Mouse (Mus musculus) liver, embryonic 18 days (tissue): ENCODE measurements around the gene Trim33. TPM values are rescaled to one million over a fixed set of nuclear protein-coding genes. Genes with fewer than 3 reads are reported as not detected.

Experiments used
- polyA plus RNA-seq: library from polyadenylated mRNA; depleted of rRNA; stranded (reverse); fragments of >200 nt; gene quantifications from 2 replicates; pipeline ENCODE4 v1.2.3, GENCODE M21; 2012; rRNA removed

Trim33 gene
- polyA plus RNA-seq, result 4.8 TPM in 2 replicates

DNA sequence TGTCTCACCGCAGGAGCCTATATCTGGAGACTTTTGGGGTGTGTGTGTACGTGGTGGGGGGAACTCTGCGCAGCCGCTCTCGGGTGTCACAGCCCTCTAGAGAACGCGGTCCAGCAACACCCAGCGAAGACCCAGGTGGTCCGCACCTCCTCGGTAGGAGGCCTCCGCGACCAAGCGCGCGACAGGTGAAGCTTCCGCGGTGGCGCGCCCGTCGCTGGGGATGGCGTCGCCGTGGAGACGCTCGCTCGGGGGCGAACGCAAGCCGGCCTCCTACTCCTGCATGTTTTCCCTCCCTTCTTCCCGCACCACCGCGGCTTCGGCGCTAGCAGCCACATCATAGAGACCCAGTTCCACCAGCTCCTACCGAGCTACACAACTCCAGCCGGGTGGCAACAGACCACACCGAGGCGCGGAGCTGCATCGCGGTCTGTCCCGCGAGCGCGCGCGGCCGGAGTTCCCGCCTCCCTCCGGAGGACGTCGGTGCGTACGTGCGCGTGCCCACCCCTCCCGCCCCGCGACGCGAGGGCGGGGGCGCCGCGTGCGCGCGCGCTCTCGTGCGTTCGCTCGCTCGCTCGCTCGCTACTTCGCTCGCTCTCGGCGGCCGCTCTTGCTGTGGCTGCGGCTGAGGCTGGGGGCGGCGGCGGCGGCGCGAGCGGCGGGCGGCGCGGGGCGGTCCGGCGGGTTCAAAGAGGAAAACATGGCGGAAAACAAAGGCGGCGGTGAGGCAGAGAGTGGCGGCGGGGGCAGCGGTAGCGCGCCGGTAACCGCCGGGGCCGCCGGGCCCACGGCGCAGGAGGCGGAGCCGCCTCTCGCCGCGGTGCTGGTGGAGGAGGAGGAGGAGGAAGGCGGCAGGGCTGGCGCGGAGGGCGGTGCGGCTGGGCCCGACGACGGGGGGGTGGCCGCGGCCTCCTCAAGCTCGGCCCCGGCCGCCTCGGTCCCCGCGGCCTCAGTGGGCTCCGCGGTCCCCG lies at the start of gene Trim33:
TSS of gene Trim33 (plus strand) at position 112 of the 968 bp plus-strand sequence.

Other genes starting within 250 kb of the Trim33 start
- 18.4 and 19.1 TPM in 2 replicates for gene Nras, start 221.0 kb upstream of the Trim33 start, polyA plus RNA-seq
- gene Ampd1, start 205.3 kb upstream of the Trim33 start, polyA plus RNA-seq, result 0.03 and 0.05 TPM in 2 replicates
- gene Dennd2c, start 176.7 kb upstream of the Trim33 start, polyA plus RNA-seq, result 2.8 and 2.9 TPM in 2 replicates
- gene Bcas2, start 107.6 kb upstream of the Trim33 start, polyA plus RNA-seq, result 56.3 and 57.0 TPM in 2 replicates